4 mouse cellular contexts compared by ENCODE assay signal in the genomic region with DNA sequence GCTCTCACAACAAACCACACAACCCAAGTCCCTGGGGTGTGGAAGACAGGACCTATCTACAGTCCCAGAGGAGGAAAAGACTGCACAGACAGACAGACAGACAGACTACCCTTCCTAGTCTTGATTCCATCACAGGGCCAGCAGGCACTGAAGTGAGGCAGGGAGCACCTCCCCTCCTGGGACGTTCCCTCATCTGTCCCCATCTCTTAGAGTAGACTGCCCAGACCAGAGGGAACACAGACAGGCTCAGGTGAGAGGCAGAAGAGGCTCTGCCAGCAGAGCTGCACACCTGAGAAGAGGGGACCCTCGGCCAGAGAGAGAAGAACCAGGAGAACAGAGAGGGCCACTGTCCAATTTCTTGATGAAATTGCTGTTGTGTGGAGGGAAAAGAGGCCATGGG.
"Had no signal": no experiment of that assay in that cellular context is flagged by ENCODE, and none has a peak within 500 bp of the region (broad histone marks: within the 10 kb centered on the region; RNA-seq: fewer than 3 reads in every experiment).

No protein-coding gene starts in this region.

- H3K27me3 ChIP-seq: limb, embryonic 13.5 days had no signal

- H3K4me3 ChIP-seq: limb, embryonic 13.5 days; midbrain, embryonic 10.5 days had no signal

- H3K4me2 ChIP-seq: limb, embryonic 13.5 days had no signal

- H3K27ac ChIP-seq: limb, embryonic 13.5 days; liver, embryonic 14.5 days; midbrain, embryonic 10.5 days; stomach, postnatal 0 days had no signal
